Mouse (Mus musculus): ENCODE measurements around the gene Aoc3. TPM values are rescaled to one million over a fixed set of nuclear protein-coding genes. Genes with fewer than 3 reads are reported as not detected.

Aoc3 gene
- polyA plus RNA-seq, 1 experiment from 2014 or later, result not detected

DNA sequence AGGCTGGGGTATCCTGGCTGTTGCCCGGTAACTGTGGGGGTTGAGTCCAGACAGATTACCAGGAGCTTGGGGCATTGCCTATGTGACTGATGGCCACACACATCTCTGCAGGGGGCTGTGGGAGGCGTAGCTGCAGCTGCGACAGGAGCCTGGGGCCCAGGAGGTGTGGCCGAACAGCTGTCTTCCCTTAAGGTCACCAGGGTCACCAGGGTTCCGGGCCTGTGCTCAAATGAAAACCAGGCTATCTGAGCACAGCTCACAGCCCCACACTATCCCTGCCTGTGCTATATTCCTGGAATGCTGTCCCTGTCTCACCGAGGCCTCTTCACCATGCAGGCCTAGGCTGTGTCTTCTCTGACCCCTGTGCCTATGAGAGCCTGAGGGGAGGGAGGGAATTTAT is 4.1 kb downstream of the Aoc3 start:
- no peaks in the 10 kb centered on the region for H3K9me3 ChIP-seq (ENCODE audit: control insufficient read depth, low read length)
- no peak overlapping the region for H3K27ac ChIP-seq (ENCODE audit: low read depth, low read length)
- ATAC-seq (ENCODE audit: insufficient read depth, low FRiP score, low TSS enrichment) (no peak), DNase-seq (ENCODE audit: low spot score) (peak; percentile 59)
- no peaks in the 10 kb centered on the region for H3K36me3 ChIP-seq (ENCODE audit: control insufficient read depth, insufficient read depth, low read length)
- peaks cover 14% of the 10 kb centered on the region; the same call in 1 of the 2 replicates for H3K4me1 ChIP-seq (ENCODE audit: control insufficient read depth, insufficient read depth, low read length)
- H3K27me3 ChIP-seq (ENCODE audit: control insufficient read depth, insufficient read depth, low read length), result no peaks in the 10 kb centered on the region
- WGBS, result 8% methylated on average over 6 of the region's 6 CpGs
- no peak overlapping the region for H3K4me3 ChIP-seq (ENCODE audit: low read depth, low read length)
- H3K9ac ChIP-seq (ENCODE audit: low read length), result no peak overlapping the region
- H3K4me2 ChIP-seq (ENCODE audit: low read depth), result no peak overlapping the region

DNA sequence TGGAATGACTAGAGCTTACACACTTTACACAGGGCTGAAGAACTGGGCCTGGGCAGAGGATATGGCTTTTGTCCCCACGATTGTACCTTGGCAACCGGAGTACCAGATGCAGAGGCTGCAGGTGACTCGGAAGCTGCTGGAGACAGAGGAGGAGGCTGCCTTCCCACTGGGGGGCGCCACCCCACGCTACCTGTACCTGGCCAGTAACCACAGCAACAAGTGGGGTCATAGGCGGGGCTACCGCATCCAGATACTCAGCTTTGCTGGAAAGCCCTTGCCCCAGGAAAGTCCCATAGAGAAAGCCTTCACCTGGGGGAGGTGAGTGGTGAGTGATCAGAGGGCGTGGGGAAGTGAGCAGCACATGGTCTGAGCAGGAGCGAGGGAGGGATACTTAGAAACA is 5.3 kb downstream of the Aoc3 start:
- no peak for ATAC-seq (ENCODE audit: insufficient read depth, low FRiP score, low TSS enrichment)
- Histone ChIP-seq H3K27me3 (ENCODE audit: control insufficient read depth, insufficient read depth, low read length) (no peaks in the 10 kb centered on the region), H3K4me1 (ENCODE audit: control insufficient read depth, insufficient read depth, low read length) (peaks cover 14% of the 10 kb centered on the region; the same call in 1 of the 2 replicates), H3K27ac (ENCODE audit: low read depth, low read length) (no peak overlapping the region), H3K4me2 (ENCODE audit: low read depth) (no peak overlapping the region), H3K4me3 (ENCODE audit: low read depth, low read length) (no peak overlapping the region), H3K36me3 (ENCODE audit: control insufficient read depth, insufficient read depth, low read length) (no peaks in the 10 kb centered on the region), H3K9ac (ENCODE audit: low read length) (no peak overlapping the region), H3K9me3 (ENCODE audit: control insufficient read depth, low read length) (no peaks in the 10 kb centered on the region)
- WGBS, result 89% methylated on average over 9 of the region's 9 CpGs
- DNase-seq (ENCODE audit: low spot score), result no peak

DNA sequence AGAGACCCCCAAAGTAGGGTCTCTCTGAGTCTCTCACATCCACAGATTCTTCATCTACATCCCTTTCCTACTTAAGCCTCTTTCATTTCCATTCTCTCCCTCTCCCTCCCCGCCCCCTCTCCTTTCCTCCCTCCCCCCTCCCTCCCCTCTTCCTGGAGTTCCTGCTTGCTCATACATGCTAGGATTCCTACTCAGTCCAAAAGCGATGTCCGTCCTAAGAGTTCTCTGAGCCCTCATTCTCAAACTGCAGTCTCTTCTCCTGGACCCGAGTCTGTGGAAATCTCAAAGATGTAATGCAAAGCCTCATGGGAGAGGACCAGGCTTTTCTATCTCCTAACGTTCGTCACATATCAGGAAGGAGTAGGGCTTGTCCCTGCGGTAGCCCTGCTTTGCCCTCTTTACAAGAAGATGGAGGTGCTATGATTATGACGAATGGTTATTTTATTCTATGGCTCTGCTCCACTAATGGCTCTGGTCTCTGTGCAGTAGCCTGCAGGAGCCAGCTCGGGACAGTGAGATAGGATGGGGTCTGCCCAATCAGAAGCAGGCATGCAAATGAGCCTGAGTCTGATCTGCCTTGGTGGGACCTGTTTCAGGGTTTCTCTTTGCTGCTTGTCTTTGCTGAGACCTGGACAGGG is 7.8 kb downstream of the Aoc3 start:
- H3K36me3 ChIP-seq (ENCODE audit: control insufficient read depth, insufficient read depth, low read length), result no peaks in the 10 kb centered on the region
- H3K4me2 ChIP-seq (ENCODE audit: low read depth), result peak overlapping the region; percentile 45
- peaks cover 14% of the 10 kb centered on the region; the same call in 1 of the 2 replicates for H3K4me1 ChIP-seq (ENCODE audit: control insufficient read depth, insufficient read depth, low read length)
- H3K4me3 ChIP-seq (ENCODE audit: low read depth, low read length), result peak overlapping the region; percentile 24
- peak; percentile 76; the same call in 1 of the 2 replicates for ATAC-seq (ENCODE audit: insufficient read depth, low FRiP score, low TSS enrichment)
- 3% methylated on average over 9 of the region's 9 CpGs for WGBS
- no peaks in the 10 kb centered on the region for H3K27me3 ChIP-seq (ENCODE audit: control insufficient read depth, insufficient read depth, low read length)
- H3K27ac ChIP-seq (ENCODE audit: low read depth, low read length), result peak overlapping the region; percentile 62
- H3K9ac ChIP-seq (ENCODE audit: low read length), result peak overlapping the region; percentile 35; the same call in 1 of the 2 replicates
- no peaks in the 10 kb centered on the region for H3K9me3 ChIP-seq (ENCODE audit: control insufficient read depth, low read length)
- peak; percentile 66 for DNase-seq (ENCODE audit: low spot score)

DNA sequence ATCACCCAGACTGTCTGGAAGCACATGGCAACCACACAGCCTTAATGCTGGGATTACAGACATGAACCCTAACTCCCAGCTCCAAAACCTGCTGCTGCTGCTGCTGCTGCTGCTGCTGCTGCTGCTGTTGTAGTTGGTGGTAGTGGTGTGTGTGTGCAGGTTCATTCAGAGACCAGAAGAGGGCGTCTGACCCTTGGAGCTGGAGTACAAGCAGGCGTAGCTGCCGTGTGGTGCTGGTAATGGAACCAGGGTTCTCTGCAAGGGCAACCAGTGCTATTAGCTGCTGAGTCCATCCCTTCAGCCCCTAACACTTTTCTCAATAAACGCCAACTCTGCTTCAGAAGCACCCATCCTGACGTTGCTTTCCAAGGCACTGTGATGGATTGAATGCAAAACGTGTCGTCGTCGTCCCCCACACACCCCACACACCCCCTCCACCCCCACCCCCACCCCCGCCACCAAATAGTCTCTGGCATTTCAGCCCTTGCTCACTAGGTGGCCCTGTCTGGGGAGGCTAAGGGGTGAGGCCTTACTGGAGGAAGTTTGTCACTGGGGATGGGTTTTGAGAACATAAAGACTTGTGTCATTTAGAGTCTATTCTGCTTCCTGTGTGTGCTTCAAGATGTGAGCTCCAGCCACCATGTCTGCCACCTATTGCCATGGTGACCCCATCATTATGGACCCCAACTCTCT is 16.8 kb downstream of the Aoc3 start:
- peak; percentile 8 for DNase-seq (ENCODE audit: low spot score)
- no peak overlapping the region for H3K9ac ChIP-seq (ENCODE audit: low read length)
- H3K4me1 ChIP-seq (ENCODE audit: control insufficient read depth, insufficient read depth, low read length), result no peaks in the 10 kb centered on the region
- H3K9me3 ChIP-seq (ENCODE audit: control insufficient read depth, low read length), result no peaks in the 10 kb centered on the region
- H3K27ac ChIP-seq (ENCODE audit: low read depth, low read length), result no peak overlapping the region
- H3K27me3 ChIP-seq (ENCODE audit: control insufficient read depth, insufficient read depth, low read length), result no peaks in the 10 kb centered on the region
- H3K4me2 ChIP-seq (ENCODE audit: low read depth), result no peak overlapping the region
- H3K36me3 ChIP-seq (ENCODE audit: control insufficient read depth, insufficient read depth, low read length), result no peaks in the 10 kb centered on the region
- H3K4me3 ChIP-seq (ENCODE audit: low read depth, low read length), result no peak overlapping the region
- 74% methylated on average over 10 of the region's 10 CpGs for WGBS
- ATAC-seq (ENCODE audit: insufficient read depth, low FRiP score, low TSS enrichment), result no peak

DNA sequence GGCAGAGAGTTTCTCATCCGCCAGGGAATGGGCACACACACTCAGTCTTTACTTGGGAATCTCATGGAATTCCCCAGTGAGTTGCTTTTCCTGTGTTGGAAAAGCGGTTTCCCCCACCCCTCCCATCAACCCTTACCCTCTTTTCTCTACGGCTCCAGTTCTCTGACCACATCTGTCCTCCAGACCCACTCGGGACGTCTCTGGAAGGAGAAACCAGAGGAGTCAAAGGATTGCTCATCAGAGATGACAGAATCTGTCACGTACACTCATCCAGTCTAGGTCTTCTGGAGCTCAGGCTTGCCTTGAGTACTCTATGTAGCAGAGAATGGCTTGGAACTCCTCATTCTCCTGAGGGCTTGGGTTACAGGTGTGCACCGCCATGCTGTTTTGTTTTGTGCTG is 18.4 kb downstream of the Aoc3 start:
- Histone ChIP-seq H3K36me3 (ENCODE audit: control insufficient read depth, insufficient read depth, low read length) (no peaks in the 10 kb centered on the region), H3K9me3 (ENCODE audit: control insufficient read depth, low read length) (no peaks in the 10 kb centered on the region), H3K27ac (ENCODE audit: low read depth, low read length) (no peak overlapping the region), H3K9ac (ENCODE audit: low read length) (no peak overlapping the region), H3K4me1 (ENCODE audit: control insufficient read depth, insufficient read depth, low read length) (no peaks in the 10 kb centered on the region), H3K27me3 (ENCODE audit: control insufficient read depth, insufficient read depth, low read length) (no peaks in the 10 kb centered on the region), H3K4me2 (ENCODE audit: low read depth) (no peak overlapping the region), H3K4me3 (ENCODE audit: low read depth, low read length) (no peak overlapping the region)
- WGBS, result 74% methylated on average over 7 of the region's 7 CpGs
- ATAC-seq (ENCODE audit: insufficient read depth, low FRiP score, low TSS enrichment), result no peak
- DNase-seq (ENCODE audit: low spot score), result no peak

DNA sequence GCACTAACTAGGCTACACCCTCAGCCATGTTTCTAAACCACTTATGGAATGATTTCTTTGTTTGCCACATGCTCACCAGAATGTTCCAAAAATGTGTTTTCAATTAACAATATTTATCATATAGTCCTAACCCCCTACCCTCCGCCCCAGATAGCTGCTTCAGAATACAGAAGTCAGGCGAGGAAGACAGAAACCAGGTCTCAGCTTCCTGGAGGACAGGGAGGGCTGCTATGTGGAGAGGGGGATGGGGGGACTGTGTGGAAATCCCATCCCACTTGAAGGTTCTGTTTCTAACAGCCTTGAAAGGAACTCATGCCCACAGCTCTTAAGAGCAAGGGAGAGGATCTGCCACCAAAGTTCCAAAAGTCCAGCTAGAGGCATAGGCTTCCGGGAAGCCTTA is 18.8 kb downstream of the Aoc3 start:
- 84% methylated on average over 3 of the region's 3 CpGs for WGBS
- H3K4me3 ChIP-seq (ENCODE audit: low read depth, low read length), result no peak overlapping the region
- no peak for ATAC-seq (ENCODE audit: insufficient read depth, low FRiP score, low TSS enrichment)

DNA sequence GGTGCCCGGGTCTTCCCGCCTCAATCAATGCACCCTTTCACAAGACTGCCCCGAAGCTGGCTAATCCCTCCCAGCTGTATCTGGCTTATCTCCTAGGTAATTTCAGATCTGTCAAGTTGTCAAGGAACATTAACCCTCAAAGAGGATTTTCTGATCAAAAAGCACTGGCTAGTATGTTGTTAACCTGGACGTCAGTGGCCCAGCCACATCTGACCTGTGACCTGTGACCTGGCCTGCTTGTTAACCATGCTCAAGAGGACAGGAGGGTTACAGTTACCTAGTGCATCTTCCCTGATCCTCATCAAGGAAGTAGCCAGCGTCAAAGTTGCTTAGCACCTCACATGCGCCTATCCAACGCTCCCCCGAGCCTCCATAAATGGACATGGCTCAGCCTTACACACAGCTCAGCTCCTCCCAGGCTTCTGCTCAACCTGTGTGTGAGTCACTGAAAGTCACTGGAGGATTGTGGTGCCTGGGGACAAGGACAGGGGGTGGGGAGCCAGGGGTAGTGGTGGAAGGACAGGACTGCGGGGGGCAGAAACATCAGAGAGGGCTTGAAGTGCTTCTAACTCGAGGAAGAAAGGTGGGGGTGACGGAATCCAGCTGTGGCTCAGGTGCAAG is 20.8 kb downstream of the Aoc3 start:
- H3K36me3 ChIP-seq (ENCODE audit: control insufficient read depth, insufficient read depth, low read length), result no peaks in the 10 kb centered on the region
- H3K4me1 ChIP-seq (ENCODE audit: control insufficient read depth, insufficient read depth, low read length), result no peaks in the 10 kb centered on the region
- no peak for DNase-seq (ENCODE audit: low spot score)
- no peak overlapping the region for H3K27ac ChIP-seq (ENCODE audit: low read depth, low read length)
- ATAC-seq (ENCODE audit: insufficient read depth, low FRiP score, low TSS enrichment), result no peak
- H3K9me3 ChIP-seq (ENCODE audit: control insufficient read depth, low read length), result no peaks in the 10 kb centered on the region
- H3K4me2 ChIP-seq (ENCODE audit: low read depth), result no peak overlapping the region
- no peaks in the 10 kb centered on the region for H3K27me3 ChIP-seq (ENCODE audit: control insufficient read depth, insufficient read depth, low read length)
- no peak overlapping the region for H3K4me3 ChIP-seq (ENCODE audit: low read depth, low read length)
- H3K9ac ChIP-seq (ENCODE audit: low read length), result no peak overlapping the region
- WGBS, result 71% methylated on average over 11 of the region's 11 CpGs

More for the DNA sequence above, 18.8 kb downstream of the Aoc3 start:
- Histone ChIP-seq H3K9me3 (ENCODE audit: control insufficient read depth, low read length) (no peaks in the 10 kb centered on the region), H3K27ac (ENCODE audit: low read depth, low read length) (no peak overlapping the region), H3K27me3 (ENCODE audit: control insufficient read depth, insufficient read depth, low read length) (no peaks in the 10 kb centered on the region), H3K4me2 (ENCODE audit: low read depth) (no peak overlapping the region), H3K4me1 (ENCODE audit: control insufficient read depth, insufficient read depth, low read length) (no peaks in the 10 kb centered on the region), H3K9ac (ENCODE audit: low read length) (no peak overlapping the region), H3K36me3 (ENCODE audit: control insufficient read depth, insufficient read depth, low read length) (no peaks in the 10 kb centered on the region)
- DNase-seq (ENCODE audit: low spot score), result no peak

DNA sequence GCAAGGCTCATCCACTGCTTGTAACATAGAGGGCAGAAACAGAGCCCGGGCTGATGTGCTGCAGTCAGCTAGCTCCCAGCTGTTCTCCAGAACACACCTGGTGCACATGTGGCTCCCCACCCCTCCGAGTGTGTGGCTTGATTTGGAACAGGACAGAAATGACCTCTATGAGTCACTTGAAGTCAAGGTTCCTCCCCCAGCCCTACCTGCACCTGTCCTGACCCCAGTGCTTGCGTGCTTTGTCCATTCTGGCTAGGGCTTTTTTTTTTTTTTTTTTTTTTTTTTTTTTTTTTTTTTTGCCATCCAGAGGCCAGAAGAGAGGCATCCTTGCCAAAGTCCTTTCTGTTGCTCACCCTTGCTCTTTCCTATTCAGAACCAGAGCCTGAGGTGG is 21.3 kb downstream of the Aoc3 start:
- Histone ChIP-seq H3K4me3 (ENCODE audit: low read depth, low read length) (no peak overlapping the region), H3K27me3 (ENCODE audit: control insufficient read depth, insufficient read depth, low read length) (no peaks in the 10 kb centered on the region), H3K4me1 (ENCODE audit: control insufficient read depth, insufficient read depth, low read length) (no peaks in the 10 kb centered on the region), H3K36me3 (ENCODE audit: control insufficient read depth, insufficient read depth, low read length) (no peaks in the 10 kb centered on the region), H3K9ac (ENCODE audit: low read length) (no peak overlapping the region), H3K4me2 (ENCODE audit: low read depth) (no peak overlapping the region), H3K9me3 (ENCODE audit: control insufficient read depth, low read length) (no peaks in the 10 kb centered on the region), H3K27ac (ENCODE audit: low read depth, low read length) (no peak overlapping the region)
- 65% methylated on average over 3 of the region's 3 CpGs for WGBS
- no peak for DNase-seq (ENCODE audit: low spot score)
- ATAC-seq (ENCODE audit: insufficient read depth, low FRiP score, low TSS enrichment), result no peak

DNA sequence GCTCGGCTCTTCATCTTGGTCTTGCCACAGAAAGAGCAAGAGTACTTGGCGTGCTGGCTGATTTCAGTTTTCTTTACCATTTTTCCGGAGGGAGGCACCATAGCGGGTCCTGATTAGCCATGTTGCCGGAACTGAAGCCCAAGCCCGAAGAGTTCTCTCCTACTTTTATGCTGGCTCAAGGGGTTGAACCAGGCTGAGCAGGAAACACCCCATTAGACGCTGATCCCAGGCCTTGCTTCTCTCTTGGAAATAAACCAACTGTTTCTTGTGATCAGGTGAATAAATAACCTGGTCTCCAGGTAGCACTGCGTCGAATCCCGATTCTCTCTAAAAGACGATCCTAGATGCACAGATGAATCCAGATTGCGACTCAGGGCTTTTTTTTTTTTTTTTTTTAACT is 23.0 kb downstream of the Aoc3 start:
- H3K4me1 ChIP-seq (ENCODE audit: control insufficient read depth, insufficient read depth, low read length), result no peaks in the 10 kb centered on the region

More for the DNA sequence above, 23.0 kb downstream of the Aoc3 start:
- 90% methylated on average over 12 of the region's 12 CpGs for WGBS
- Histone ChIP-seq H3K27me3 (ENCODE audit: control insufficient read depth, insufficient read depth, low read length) (no peaks in the 10 kb centered on the region), H3K9me3 (ENCODE audit: control insufficient read depth, low read length) (no peaks in the 10 kb centered on the region), H3K4me2 (ENCODE audit: low read depth) (no peak overlapping the region), H3K9ac (ENCODE audit: low read length) (no peak overlapping the region), H3K4me3 (ENCODE audit: low read depth, low read length) (no peak overlapping the region), H3K36me3 (ENCODE audit: control insufficient read depth, insufficient read depth, low read length) (no peaks in the 10 kb centered on the region), H3K27ac (ENCODE audit: low read depth, low read length) (no peak overlapping the region)
- ATAC-seq (ENCODE audit: insufficient read depth, low FRiP score, low TSS enrichment) (no peak), DNase-seq (ENCODE audit: low spot score) (no peak)

Data from neural tube, embryonic 11.5 days (tissue).